Mouse (Mus musculus) activated CD4-positive, CD25-positive, alpha-beta regulatory T cell, adult 9 weeks (primary cell): ENCODE measurements around the gene Parp6. TPM values are rescaled to one million over a fixed set of nuclear protein-coding genes. Genes with fewer than 3 reads are reported as not detected.

Experiments used
- polyA plus RNA-seq: library from polyadenylated mRNA; unstranded; fragments of 100-300 nt; shearing (Covaris generic); gene quantifications from one replicate; pipeline ENCODE4 v1.2.1, GENCODE M21; 2017

Gene Parp6
- 40.7 TPM for polyA plus RNA-seq

DNA sequence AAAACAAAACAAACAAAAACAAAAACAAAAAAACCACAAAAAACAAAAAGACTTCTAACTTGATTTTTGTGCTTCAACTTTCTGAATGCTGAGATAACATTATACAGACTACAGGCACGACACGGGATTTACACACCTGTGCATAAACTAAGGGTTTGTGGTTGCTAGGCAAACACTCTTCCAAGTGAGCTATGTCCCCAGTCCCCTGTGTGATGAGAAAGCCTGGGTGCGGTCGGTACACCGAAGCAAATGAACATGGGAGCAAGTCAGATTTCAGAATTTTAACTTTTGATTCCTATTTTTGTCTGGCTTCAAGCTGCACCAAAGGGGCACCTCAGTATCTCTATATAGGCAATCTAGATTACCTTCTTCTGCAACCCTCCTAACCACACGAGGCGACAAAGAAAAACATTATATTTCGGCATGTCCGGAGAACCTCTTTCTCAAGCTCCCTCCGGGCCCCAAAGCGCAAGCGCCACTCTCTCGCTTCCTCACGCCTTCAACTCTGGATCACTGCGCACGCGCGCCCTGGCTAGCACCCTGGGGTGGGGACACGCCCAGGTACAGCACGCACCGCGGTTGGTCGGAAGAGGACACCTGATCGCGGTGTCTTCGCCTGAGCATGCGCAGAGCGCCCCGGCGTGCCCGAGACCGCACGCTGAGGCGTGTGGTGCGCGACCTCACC, at the start of gene Parp6:
TSS of gene Parp6 (plus strand) at position 663 of the 685 bp plus-strand sequence.

DNA sequence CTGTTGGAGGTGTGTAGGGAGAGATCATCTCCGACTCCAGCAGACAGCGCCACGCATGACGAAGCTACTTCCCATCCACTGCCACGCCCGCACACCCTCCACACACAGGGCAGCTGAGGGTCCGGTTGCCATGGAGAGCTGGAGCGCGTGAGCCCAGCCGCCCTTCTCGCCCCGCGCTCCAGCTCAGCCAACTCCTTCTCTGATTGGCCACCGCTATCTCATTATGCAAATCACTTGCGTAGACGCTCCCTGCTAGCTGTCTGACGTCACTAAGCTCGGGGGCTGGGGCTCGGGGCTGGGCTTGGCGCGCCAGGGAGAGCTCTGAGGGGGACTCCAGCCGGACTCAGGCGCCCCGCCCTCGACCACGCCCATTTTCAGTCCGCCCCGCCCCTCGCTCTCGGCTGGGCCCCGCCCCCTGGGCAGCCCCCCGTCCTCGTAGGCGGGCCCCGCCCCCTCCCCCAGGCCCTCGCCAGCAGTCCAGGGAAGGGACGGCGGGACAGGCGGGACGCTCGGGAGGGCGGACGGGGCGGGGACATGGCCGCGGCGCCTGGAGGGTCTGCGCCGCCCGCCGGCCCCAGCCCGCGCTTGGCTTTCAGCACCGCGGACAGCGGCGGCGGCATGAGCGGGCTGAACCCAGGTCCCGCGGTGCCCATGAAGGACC, 39.1 kb upstream of the Parp6 start, which contains the start of gene Celf6:
TSS of gene Celf6 (plus strand) at position 74 of the 661 bp plus-strand sequence.

DNA sequence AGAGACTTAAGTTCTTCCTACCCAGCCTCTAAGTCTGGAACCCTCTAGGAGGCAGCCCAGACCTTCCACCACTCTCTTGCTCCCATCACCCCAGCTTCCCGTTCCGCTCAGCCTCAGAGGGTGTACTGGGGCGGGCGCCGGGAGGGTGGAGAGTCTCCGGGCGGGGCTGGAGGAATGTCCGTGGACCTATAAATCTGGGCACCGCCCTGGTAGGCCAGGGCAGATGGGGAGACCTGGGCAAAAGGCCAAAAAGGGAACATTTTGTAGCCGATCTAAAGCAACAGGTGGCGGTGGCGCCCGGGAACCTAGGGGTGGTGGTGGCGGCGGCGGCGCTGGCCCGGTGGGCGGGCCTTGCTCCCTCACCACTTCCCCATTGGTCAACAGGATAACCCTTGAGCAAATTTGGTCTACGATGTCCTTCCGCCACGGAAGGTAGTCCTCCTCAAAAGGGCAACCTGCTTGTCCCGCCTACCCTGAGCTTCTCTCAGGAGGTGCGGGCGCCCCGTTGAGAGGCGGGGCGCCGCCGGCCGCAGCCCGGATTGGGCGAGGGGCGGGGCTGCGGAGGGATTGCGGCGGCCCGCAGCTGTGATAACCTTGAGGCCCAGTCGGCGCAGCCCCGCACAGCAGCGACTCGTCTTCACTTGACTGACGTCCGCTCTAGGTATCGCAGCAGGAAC, 39.0 kb downstream of the Parp6 start, which contains the start of gene Pkm:
TSS of gene Pkm (plus strand) at position 411 of the 677 bp plus-strand sequence.

GRCm38 (mm10) chr9:59679678-59680533, 62.8 kb downstream of the Parp6 start, which contains the start of gene Gramd2:
Gene Gramd2 (plus strand): TSS chr9:59680144.

Other genes with a start within 250 kb of the Parp6 start
- 15.8 TPM for gene Arih1, start 130.7 kb upstream of the Parp6 start, polyA plus RNA-seq
- 71.1 TPM for gene Hexa, start 77.7 kb upstream of the Parp6 start, polyA plus RNA-seq
- gene Tmem202, start 77.4 kb upstream of the Parp6 start, polyA plus RNA-seq = 0.75 TPM
- gene Celf6, start 39.4 kb upstream of the Parp6 start, polyA plus RNA-seq = not detected
- gene Pkm, start 39.1 kb downstream of the Parp6 start, polyA plus RNA-seq = 1,063 TPM
- gene Gramd2, start 62.9 kb downstream of the Parp6 start, polyA plus RNA-seq = not detected
- gene Senp8, start 133.4 kb downstream of the Parp6 start, polyA plus RNA-seq = 8.5 TPM
- gene Myo9a, start 133.6 kb downstream of the Parp6 start, polyA plus RNA-seq = 30.4 TPM